Mouse (Mus musculus) heart, postnatal 10 days (tissue): Measurements from ENCODE around the gene Nmur1. TPM values are rescaled to one million over a fixed set of nuclear protein-coding genes. Genes with fewer than 3 reads are reported as not detected.
A peak's percentile ranks its signal among the peaks of the same experiment; 100 is the strongest.

Experiments used
- DNase-seq, 2 experiments: peaks; one replicate each; pipeline ENCODE4 v3.0.0; 2021
- intact Hi-C: fragments of 180-260 bp; cut with DNase I; formaldehyde crosslinking; loops from one replicate; pipeline ENCODE4 v1.15.1; 2025
- total RNA-seq, 2 experiments: library from RNA; stranded (reverse); gene quantifications; 2 replicates each; pipeline ENCODE4 v1.2.3; 2021

Nmur1 gene
- total RNA-seq, 2 experiments from 2014 or later: not detected

DNA sequence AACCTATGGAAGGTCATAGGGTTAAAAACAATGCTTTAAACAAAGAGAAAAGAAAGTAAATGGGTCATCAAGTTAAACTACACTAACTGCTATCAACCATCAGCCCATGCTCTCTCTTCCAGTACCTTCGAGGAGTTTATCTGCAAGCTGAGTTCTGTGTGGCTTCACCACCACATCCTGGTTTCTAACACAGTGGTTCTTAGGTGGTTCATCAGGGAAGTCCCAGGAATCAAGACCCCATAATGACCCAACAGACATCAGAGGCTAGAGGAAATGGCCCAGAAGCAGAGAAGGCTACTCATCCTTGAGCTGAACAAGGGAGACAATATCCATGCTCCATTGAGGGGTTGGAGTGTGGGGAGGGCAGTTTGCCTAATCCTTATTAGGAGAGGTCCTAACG lies 10.9 kb downstream of the Nmur1 start:
- intact Hi-C loops: no loop called here
- no peak for DNase-seq

DNA sequence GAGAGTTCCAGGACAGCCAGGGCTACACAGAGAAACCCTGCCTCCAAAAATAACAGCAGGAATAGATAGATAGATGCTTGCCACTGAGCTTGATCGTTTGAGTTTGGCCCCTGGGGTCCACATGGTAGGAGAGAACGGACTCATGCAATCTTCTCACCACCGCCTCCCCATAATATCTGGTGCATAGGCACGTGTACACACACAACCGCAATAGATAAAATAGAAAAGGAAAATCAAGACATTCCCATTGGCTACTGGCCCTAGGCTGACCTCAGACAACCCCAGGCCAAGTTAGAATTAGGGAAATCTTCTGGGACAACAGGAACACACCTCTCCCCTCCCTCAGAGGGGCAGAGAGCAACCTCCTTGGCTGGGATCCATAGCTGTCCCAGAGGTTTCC lies 11.3 kb downstream of the Nmur1 start:
- DNase-seq: no peak
- intact Hi-C loops: no loop called here

DNA sequence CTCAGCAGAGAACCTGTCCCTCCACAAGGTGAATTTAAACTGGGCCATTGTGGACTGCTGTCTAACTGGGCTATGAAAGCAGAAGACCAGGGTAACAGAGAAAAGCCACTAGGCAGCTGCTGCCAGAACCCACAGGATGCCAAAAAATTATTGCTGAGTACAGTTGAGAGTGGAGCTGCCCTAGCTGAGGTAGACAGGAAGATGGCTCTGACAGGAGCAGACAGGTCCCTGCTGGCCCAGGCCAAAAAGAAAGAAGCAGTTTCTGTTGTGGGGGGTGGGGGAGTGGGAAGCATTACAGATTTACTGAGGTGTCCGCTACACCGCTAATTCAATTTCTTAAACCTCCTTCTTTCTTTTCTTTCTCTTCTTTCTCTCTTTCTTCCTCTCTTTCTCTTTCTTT lies 16.6 kb downstream of the Nmur1 start:
- intact Hi-C loops: no loop called here
- no peak for DNase-seq

DNA sequence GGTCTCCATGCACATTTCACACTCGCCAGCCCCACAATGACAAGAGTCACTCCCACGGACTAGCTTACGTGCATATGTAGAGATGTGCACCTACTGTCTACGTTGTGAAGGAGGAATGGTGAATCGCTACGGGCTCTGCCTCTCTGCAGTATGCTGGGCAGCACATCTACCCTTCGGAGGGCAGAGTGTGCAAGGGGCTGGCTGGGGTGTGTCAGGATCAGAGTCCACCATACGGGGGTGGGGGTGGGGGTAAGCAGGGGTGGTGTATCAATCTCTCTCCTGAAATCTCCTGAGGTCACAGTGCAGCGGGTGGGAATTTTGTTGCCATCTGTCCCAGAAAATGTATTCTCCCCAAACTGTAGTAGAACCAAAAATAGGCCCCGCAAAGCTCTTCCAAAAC lies 17.5 kb downstream of the Nmur1 start:
- intact Hi-C loops: no loop called here
- DNase-seq: no peak

DNA sequence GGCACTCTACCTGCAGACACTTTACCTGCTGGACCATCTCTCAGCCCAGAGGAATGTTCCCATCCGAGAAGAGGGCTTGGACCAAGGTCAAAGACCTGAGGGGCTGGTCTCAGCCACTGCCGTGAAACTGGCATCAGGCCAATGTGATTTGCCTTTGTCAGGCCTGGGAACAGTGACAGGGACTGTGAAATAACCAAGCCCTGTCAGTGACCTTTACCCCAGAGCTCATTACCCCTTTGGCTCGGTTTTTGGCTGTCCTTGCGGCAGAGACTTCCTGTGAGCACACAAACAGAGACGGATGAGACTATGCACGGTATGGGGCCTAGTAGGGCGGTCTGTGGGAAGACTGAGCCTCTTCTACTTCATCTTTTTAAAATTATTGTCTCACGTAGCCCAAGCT lies 19.1 kb downstream of the Nmur1 start:
- intact Hi-C loops: no loop called here
- peak; percentile 37 to 50 for DNase-seq

DNA sequence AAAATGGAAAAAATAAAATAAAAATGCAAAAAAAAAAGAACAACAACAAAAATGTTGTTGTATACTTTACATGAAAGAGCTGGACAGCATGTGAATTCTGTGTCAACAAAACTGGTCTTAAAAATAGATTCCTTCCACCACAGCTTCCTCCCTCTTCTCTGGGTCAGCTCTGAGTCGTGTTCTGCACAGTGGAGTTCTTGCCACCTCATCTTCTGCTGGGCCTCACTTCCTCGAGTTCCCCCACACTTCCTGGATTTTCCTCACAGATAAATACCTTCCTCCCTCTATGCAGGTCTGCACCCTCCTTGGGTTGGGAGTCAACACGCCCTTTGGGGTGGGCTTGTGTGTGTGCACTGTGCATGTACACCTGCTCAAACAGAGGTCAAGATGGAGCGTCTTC lies 19.7 kb downstream of the Nmur1 start:
- no peak for DNase-seq
- intact Hi-C loops: no loop called here

DNA sequence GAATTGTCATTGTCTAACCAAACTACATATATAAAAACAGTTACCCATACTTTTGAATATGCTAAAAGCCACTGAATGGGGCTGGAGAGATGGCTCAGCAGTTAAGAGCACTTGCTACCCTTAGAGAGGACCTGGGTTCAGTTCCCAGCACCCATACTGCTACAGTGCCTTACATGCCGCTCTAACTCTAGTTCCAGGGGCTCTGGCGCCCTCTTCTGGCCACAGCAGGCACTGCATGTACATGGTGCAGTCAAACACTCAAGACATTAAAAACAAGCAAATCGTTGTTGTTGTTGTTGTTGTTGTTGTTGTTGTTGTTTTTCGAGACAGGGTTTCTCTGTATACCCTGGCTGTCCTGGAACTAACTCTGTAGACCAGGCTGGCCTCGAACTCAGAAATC lies 21.2 kb downstream of the Nmur1 start:
- intact Hi-C loops: no loop called here
- DNase-seq: no peak

DNA sequence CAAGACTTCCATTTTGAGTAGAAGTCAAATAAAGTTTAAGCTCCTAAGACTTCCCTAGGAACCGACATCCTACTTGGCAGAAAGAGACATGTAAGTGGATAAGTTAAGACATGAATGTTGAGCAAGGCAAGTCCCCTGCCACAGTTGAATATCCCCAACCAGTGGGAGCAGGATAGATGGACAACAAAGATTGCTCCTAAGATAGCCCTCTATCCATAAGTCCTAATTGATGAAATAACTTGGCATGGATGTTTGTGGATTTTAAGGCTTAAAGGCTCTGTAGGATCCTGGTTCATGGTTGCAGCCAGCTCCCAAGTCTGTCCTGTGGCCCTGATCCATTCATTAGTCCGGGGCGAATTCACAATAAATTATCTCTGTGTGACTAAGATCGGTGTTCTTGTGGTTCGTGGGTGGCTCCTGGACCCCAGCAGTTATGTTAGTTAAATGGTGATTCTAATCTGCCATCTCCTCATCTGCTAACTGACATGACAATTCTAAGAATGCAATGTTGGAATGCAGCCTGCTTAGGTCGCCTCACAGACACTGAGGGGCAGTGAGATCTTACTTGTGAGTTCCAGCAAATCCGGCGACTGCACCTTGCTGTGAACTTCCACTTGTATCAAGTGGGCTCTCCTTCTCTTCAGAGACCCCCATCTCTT lies 25.8 kb downstream of the Nmur1 start:
- intact Hi-C loops: no loop called here
- no peak for DNase-seq

DNA sequence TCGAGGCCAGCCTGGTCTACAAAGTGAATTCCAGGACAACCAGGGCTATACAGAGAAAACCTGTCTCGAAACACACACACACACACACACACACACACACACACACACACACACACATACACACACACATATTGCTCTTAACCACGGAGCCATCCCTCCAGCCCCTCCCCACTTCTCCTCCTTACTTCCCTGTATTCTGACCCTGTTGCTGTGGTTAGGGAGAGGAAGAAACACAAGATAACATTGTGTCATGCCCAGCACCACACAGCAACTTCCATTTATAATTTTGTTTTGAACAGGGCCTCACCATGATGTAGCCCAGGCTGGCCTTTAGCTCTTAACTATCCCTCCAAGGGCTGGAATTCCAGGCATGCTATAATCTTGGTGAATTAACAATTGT lies 26.7 kb downstream of the Nmur1 start:
- intact Hi-C loops: no loop called here
- no peak for DNase-seq

DNA sequence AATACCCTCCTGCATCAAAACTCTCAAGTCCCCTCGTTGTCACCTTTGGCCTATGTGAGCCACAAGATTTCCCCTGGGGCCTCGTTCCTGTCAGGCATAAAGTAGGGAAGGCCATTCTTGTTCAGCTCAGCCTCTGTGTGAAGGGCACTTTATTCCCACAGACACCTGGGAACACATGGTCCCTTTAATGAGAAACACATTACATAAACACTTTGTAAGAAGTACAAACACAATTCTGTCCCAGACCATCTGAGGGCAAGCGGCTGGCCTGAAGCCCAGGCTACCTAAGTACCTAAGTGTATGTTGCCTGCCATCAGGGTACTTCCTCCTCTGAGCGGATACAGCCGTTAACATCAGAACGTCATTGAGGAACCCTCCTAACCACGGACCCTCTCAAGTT lies 27.8 kb downstream of the Nmur1 start:
- no peak for DNase-seq
- intact Hi-C loops: no loop called here

DNA sequence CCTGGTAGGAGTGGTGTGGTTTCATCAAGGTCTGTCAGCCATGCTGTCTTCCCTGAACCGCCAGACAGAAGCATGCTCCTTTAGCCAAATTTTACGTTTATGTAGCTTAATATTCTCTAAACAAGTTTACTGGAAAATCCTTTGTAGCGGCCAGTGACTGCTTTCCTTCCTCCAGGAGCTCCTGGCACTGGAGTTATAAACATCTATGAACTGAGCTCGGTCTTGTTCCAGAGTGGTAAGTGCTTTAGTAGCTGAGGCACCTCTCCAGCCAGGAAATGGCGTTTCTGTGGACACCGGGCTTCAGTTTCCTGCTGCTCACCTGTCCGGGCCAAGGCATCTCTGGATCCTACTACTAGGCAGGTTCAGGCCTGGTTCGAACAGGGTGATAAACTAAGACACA lies 28.4 kb downstream of the Nmur1 start:
- intact Hi-C loops: no loop called here
- no peak for DNase-seq

DNA sequence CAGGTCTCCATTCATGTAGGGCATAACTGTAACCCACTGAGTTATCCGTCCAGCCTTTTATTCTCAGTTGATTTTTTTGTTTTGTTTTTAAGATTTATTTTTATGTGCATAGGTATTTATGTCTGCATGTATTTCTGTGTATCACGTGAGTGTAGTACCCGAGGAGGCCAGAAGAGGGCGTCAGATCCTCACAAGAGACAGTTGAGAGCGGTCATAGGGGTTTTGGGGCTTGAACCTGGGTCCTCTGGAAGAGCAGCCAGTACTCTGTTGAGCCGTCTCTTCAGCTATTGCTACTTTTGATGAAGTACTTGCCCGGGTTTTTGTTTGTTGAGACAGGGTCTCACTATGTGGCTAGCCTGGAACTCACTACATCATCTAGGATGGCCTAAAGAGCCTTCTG lies 30.1 kb downstream of the Nmur1 start:
- DNase-seq: no peak
- intact Hi-C loops: no loop called here

DNA sequence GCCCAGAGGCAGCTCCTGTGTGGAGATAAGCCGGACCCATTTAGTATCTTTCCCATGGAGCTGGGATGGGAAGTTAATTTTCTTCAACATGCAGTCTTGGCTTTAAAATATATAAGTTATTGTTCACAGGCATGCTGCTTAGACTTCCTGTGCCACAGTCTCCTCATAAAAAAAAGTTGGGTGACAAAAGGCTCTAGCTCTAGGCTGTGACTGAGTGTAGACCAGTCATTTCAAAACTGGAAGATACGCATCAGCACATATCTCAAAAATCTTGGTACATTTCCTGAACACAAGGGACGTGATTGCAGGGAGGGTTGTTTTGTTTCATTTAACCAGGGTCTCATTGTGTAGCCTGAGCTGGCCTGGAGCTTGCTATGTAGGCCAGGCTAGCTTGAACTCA lies 31.8 kb downstream of the Nmur1 start:
- DNase-seq: no peak
- intact Hi-C loops: no loop called here

DNA sequence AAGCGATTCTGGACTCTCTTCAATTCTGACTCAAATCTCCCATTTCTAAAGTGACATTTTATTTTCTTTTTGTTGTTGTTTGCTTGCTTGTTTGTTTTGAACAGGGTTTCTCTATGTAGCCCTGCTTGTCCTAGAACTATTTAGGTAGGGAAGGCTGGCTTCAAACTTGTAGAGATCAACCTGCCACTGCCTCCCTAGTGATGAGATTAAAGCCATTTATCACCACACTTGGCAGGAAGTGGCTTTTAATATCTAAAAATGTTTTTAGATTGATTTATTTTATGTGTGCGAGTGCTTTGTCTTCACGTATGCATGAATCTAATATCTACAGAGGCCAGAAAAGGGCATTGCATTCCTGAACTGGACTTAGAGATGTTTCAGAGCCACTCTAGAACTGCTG lies 32.8 kb downstream of the Nmur1 start:
- intact Hi-C loops: no loop called here
- DNase-seq: no peak

DNA sequence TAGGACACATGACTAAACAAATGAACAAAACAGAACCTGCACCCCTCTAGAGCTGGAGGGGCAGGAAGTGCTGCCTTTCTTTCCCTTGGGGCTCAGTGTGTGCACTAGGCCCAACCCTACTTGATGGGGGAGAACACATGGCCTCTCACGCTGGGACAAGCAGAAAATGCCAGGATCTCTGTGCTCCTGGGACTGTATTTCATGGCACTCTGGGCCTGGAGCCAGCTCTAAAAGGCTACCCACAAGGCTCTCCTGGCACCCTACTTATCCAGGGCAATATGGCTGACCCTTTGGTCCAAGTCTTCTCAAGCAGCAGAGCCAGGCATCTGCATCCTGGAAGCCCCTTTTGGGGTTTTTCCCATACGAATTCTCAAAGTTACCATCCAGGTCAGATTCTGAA lies 34.6 kb downstream of the Nmur1 start:
- no peak for DNase-seq
- intact Hi-C loops: no loop called here

DNA sequence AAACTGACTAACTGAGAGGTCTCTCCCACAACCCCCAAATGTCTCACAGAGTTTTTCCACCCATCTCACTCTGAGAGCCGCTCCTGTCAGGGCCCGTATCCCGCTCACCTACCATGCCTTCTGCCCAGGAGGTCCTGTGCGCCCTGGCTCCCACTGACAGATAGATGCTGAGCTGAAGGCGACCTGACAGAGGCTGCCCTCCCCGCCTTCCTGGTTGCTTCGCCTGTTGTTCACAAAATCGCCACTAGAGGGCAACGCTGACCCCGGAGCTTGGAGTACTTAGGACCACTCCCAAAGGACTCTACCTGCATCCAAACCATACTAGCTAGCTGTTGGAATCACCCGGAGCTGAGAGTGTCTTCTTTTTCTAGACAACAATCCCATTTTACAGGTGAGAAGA lies 36.8 kb downstream of the Nmur1 start:
- intact Hi-C loops: loop anchor here (2.0 kb wide), 1 partner anchor 42 kb away; no protein-coding TSS in a partner anchor
- DNase-seq: peak; percentile 76 to 86

DNA sequence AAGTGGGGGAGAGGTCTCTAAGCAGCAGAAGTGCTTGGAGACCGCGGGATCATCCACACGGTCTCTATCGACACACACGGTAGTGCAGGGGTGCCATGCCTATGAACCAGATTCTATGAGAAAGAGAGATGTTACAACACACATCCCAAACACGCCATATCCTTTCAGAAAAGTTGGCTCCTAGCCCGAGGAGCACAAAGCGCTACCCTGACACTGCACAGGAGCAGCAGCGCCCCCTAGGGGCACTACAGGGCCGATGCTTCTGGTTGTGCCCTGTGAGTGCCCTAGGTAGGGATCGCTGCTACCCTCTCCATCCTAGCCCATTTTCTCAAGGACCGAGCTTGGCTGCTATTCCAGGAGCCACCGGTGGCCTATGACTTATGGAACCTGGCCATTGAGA lies 45.0 kb downstream of the Nmur1 start:
- intact Hi-C loops: no loop called here
- DNase-seq: peak; percentile 45 to 72

DNA sequence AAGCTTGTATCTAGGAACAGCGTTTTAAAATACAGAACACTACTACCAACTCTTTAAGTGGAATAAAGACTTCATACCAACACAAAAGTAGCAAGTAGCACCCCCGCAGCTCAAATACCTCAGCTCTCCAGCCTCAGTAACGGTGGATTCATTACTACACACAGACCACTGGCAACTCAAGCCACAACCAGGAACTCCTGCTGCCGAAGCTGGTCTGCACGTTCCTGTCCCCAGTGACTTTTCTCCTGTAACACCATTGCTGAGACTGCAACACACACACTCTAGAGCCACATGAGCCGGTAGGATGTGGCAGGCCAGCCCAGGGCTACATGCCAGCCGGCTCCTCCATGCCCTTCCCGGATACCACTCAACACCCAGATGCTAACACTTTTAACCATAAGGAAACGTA lies 46.9 kb downstream of the Nmur1 start:
- peak; percentile 36 to 52 for DNase-seq
- intact Hi-C loops: no loop called here

DNA sequence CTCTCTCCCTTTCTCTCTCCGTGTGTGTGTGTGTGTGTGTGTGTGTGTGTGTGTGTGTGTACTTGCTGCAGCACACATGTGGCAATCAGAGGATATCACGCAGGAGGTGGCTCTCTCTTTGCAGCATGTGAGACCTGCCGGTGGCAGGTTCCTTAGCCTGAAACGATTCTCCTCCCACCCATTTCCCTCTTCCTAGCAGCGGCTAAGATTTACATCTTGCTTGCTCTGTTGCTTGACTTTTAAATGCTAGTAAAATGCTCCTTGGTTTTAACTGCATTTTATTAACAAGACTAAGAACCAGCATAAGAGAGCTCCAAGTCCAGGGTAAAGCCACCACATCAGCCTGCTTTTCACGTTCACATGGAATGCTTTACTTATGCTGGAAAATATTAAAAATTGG lies 47.4 kb downstream of the Nmur1 start:
- no peak for DNase-seq
- intact Hi-C loops: no loop called here

DNA sequence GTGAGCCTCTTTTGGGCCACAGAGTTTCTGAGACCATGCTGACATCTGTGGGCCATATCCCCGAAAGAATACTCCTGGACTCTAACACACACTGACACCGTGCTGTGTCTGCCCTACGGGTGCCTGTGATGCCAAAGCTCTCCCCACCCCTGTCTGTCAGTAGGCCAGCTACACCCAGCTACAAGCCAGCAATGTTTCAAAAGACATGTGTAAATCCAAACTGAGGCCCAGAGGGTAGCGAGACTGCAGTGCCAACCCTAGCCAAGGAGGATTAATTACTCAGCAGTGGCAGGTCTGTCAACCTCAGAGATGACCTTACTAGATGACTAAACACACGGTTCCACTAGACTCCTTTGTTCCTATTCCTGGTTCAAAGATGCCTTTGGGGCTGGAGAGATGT lies 49.7 kb downstream of the Nmur1 start:
- intact Hi-C loops: no loop called here
- DNase-seq: no peak

DNA sequence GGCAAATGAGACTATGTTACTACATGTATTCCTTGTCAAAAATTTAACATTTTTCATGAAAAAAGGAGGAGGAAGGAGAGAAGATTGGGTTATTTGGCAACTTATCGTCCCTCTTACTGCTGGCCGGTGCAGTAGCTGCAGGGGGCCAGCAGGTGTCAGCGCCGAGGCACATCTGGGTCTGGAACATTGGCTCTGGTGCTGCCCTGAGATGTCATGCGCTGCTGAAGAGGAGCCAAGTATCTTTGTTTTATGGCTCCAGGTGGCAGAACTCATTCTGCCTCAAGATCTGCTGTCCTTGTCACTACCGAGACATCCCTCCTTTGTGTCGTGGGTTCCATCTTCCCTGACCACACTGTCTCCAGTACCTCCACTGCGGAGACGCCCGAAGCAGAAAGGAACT lies 54.0 kb downstream of the Nmur1 start:
- intact Hi-C loops: loop anchor here (1.0 kb wide), 1 partner anchor 58 kb away; no protein-coding TSS in a partner anchor
- peak; percentile 71 to 75 for DNase-seq

DNA sequence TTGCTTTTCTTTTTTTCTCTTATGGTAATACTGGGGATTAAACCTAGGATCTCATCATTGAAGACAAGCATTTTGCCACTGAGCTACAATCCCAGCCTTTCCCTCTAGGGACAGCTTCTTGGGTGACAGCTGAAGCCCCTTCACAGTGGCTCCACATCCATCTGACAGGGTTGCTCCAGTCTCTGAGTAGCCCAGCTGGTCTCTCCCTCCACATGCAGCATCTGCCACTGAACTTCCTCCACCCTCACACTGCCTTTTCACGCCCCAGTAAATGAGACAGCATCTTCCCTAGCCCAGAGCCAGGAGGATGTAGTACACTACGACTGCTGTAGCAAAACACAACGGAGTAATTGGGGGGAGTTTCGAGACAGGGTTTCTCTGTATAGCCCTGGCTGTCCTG lies 57.9 kb downstream of the Nmur1 start:
- DNase-seq: no peak
- intact Hi-C loops: no loop called here

DNA sequence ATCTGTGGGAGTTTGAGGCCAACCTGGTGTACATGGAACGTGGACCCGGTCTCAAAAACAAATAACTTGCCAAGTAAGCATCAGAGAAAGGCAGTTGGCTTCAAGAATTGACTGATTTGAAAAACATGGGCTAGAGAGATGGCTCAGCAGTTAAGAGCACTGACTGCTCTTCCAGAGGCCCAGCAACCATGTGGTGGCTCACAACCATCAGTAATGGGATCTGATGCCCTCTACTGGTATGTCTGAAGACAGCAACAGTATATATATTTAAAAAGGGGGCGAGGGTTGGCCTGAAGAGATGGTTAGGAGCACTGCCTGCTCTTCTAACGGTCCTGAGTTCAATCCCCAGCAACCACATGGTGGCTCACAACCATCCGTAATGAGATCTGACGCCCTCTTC lies 62.4 kb downstream of the Nmur1 start:
- intact Hi-C loops: loop anchor here (5.0 kb wide), 1 partner anchor 169 kb away; no protein-coding TSS in a partner anchor
- DNase-seq: no peak
